Mouse (Mus musculus) yolk sac, embryonic 10.5 days (tissue): ENCODE results near the gene Lars2.

ENCODE experiments used
- DNase-seq: peaks from one replicate; pipeline ENCODE4 v3.0.0-alpha.2; 2017; ENCODE audit warnings: low spot score

Lars2 gene

GRCm38 (mm10) chr9:123508986-123509385 lies 142.3 kb downstream of the Lars2 start:
- no peak for DNase-seq

DNA sequence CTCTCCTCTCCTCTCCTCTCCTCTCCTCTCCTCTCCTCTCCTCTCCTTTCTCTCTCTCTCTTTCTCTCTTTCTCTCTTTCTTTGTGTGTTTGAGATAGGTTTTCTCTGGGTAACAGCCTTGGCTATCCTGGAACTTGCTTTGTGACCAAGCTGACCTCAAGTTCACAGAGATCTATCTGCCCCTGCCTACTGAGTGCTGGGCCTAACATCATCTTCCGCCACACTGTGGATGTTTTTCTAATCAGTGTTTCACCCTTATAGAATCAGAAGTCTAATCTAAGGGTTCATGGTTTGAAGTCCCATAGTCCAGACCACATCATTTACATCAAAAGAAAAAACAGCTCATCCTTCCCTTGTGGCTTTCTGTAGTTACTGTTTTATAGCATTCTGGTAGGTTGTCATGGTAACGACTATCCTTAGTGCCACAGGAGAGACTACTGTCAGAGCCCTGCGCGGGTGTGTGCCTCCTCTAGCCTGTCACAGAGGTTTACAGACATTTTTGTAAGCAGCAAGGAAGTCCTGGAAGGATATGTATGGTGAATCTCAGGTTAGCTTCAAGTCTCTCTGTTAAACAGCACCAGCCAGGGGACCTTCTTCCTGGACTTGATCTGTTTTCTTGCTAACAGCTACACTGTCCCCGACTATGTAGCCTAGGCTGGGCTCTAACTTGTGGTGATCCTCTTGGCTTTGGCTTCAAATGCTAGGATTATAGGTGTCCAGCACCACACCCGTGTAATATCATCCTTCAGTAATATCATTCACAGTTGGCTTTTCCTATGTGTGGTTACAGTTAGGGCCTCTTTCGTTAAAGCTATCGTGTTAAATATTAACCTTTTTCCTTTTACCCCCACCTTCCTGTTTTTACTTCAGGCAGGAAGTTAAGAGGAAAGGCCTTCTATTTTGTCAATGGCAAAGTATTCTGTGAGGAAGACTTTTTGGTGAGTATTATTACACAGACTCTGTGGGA lies 143.2 kb downstream of the Lars2 start:
- peak; percentile 49 for DNase-seq

DNA sequence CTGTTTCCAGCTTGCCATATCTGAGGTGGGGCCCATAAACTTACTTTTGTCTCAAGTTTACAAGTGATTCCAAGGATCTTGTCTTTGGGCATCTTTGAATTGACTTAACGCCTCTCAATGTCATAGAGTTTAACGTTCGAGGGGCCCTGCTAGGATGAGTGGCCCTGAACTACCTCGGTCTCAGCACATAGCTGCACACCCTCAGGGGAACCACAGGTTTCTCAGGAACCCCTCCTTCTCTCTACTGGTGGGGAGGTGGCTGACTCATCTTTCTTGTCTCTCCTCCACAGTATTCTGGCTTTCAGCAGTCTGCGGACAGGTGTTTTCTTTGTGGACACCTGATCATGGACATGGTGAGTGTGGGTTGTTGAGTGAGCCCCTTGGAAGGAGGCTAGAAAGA lies 144.2 kb downstream of the Lars2 start:
- DNase-seq: peak; percentile 72
